Mouse (Mus musculus): ENCODE data around the gene Ano10.
"Not testable (repeated sequence)": the region's sequence is repeated elsewhere in the genome, so short reads cannot be mapped to it uniquely, and the experiment has no call there.

Gene Ano10

DNA sequence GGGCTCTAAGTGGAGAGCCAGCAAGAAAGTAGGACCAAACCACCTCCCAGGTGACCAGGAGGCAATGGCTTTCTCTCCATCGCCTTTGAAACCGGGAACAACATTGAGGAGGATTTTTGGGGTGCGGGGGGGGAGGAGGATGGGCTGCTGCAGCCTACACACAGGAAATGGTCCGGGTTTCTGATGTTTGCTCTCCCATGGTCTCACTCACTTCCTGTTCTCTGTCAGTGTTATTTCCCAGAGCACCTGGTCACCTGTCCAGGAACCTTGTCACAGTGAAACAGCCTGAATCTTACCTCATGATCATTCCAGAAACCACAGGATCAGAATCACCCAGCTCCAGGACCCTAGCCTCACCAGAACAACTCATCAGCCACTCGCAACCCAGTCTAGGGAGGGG lies 100.4 kb downstream of the Ano10 start:
- DNase-seq: no peak

GRCm38 (mm10) chr9:122193361-122193760 lies 100.9 kb downstream of the Ano10 start:
- DNase-seq: no peak

- no peak for DNase-seq
Observed at GRCm38 (mm10) chr9:122188724-122189123, 105.5 kb downstream of the Ano10 start.

DNA sequence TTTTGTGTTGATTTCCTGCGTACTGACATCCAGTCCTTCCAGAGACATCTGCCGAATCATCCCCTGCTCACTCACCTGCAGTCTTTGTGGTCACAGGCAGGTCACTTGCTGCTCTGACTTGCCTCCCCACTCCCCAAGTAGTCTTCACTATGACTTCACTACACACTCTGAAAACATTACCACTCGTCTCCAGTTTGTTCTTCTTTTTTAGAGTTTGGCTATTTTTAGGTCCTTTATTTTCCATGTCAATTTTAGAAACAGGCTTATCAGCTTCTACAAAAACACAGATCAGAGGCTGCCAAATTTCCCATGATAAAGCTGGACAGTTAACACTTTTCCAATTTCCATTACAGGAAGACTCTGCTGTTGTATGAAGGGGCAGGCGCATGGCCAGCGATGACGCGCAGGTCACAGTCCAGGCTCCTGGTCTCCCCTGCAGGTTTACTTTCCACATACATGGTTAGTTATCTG lies 106.7 kb downstream of the Ano10 start:
- DNase-seq: no peak

- no peak for DNase-seq
Observed at GRCm38 (mm10) chr9:122186643-122187226, 107.5 kb downstream of the Ano10 start.

- no peak for DNase-seq
Observed at GRCm38 (mm10) chr9:122185953-122186352, 108.3 kb downstream of the Ano10 start.

GRCm38 (mm10) chr9:122185061-122185460 lies 109.2 kb downstream of the Ano10 start:
- DNase-seq: peak; percentile 73

DNA sequence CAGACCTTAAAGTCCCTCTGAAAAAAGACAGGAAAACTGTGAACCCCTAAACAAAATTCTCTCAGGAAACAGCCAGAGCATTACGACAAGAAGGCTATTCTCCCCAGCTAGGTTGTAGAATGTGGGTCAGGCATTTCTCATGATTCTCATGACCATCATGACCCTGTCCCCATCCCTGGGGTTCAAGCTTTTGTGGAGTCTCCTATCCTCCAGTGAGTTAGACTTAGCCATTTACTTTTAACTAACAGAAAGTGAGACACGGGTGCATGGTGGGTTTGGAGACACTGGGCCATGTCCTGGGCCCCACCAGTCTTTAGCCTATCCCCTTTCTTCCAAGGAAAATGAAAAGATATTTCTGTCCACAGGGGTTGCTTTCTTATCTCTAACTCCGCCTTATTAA lies 109.9 kb downstream of the Ano10 start:
- no peak for DNase-seq

DNA sequence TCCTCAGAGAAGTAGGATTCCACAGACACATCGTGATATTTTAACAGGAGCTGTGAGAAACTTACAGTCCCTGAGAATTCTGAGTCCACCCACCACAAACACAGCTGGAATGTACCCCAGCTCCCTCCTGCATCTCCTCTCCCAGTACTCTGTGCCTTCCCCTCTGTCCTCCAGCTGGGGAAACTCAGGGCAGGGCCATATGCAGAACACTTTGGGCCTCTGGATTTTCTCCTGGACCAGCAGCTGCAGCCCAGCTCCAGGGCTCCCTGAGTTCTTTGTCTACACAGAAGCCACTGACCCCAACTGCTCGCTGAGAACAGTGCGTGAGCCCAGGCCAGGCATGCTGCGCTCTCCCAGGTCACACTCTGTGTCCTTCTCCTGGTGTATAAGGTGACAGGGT lies 111.1 kb downstream of the Ano10 start:
- DNase-seq: no peak

- DNase-seq: no peak
Observed at GRCm38 (mm10) chr9:122180105-122180504, 114.1 kb downstream of the Ano10 start.

- DNase-seq: no peak
Observed at GRCm38 (mm10) chr9:122178427-122178826, 115.8 kb downstream of the Ano10 start.

DNA sequence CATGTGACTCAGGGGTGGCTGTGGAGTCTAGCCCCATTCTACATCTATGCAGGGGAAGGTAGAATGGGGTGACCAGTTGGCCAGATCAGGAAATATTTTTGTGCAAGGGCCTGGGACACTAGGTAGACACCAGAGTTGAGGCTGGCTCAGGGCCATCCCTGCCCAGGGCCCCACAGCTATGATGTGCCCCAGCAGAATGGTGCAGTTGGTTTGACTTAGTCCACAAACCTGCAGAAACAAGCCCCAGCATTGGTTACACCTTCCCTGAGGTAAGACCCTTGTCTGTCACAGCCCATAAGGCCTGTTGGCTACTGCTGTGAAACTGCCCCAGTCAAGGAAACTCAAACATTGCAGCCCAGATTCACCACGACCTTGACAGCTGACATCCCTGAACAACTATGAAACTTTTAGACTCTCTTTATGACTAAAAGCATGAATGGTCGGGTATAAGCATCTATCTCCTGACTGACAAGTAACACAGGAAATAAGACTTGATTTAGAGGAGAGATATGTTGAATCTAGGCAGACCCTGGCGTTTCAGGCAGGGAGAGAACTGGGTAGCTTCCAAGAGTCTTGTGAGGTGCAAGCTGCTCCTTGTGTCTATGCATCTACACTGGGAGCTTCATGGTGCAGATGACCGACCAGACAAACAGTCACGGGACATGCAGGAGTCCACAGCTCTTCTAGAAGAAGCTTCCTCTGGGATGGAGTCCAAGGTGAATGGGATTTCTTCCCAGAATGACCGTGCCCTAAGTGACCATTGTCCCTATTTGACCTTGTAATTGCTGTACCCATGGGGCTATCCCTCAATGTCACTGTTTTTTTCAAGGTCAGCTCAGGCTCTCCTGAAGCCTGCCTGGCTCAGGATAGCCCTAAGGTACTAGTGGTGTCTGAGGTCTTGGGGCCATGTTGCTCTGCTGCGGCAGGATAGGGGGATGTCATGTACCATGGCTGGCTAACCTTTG lies 116.7 kb downstream of the Ano10 start:
- no peak for DNase-seq

DNA sequence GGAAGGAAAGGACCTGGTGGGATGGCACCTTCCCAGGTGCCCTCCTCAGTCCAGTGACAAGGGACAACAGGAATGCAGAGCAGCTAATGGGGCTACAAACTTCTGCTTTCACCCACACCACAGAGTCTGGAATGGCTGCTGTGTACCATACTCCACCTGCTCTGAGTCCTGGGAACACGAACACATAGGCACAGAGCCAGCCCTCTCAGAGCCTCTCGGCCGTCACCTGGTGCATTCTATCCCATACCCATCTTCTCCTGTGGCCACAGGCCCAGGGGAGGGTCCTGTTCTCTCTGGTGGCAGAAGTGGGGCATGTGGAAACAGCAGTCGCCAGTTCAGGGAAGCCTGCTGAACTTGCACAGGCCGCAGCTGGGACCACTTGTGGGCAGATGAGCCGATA lies 119.5 kb downstream of the Ano10 start:
- DNase-seq: no peak

DNA sequence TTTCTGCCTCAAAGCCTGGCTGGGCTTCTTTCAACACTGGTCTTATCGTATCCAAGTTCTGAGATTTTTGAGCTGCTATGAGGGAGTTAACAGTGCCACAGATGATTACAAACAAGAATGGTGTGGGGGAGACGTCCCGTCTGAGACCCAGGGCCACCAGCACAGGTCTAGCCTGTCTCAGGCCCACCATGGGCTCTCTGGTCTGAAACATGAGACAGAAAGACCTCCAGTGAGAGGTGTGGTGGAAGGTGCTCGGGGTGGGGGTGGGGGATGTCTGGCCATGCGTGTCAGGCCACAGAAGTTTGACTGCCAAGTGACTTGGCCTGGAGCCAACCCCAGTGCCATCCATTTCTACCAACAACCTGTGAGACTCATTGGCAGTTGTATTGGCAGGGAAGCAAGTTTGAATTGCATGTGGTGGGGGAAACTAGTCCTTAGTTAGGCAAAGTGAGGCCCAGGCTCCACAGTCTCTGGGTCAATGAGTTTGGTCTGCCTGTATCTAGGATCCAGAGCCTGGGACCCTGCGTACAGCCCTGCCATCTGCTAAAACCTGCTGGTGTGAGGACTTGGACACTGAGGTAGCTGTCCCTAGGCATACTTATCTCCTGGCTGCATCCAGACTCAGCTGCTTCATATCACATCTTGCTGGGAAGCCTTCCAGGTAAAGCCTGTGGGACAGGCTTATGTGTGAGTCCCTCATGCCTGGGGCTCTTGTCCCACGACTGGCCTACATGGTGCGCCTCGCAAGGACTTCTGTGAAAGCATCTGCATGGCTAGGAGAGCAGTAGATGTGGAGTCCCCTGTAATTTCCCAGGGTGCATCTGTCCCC lies 120.6 kb downstream of the Ano10 start:
- no peak for DNase-seq

DNA sequence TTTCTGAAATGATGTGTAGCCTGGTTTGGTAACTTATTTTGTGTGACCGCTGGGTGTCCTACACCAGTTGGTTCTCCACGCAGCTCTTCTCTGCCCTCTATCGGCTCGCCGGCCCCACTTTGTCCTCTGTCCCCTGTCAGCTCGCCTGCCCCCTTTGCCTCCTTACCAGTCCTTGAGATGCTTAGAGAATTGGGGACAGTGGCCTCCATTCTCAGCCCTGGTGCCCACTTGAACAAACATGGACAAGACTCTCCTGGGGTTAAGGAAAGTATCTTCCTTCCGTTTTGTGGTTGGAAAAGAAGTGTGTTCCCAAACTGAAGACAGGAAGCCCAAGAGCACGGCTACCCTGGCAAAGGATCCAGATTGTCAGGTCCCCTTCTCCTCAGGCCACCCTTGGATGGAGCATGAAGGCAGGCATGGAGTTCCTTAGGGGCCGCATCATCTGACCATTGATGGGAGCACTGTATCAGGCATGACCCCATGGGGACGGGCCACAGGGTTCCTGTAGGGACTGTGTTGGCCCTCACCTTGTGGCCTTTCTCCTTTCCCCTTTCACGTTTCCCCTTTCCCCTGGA lies 121.5 kb downstream of the Ano10 start:
- DNase-seq: no peak

DNA sequence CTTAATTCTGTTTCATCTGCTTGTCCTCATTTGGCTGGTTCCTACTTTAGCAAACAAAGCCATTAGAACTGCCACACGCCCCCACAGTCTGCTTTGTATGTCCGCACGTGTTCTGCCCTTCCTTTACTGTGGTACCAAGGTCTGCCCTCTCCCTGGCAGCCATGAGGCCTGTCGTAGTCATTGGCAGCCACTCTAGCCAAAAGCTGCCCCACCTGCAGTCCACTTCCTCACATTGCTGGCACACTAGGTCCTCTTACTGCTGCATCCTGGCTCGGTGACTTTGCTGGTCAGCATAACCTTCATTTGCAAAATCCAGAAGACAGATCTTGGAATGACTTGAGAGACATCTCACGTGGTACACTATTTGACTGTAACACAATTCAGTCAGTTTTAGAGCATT lies 124.3 kb downstream of the Ano10 start:
- no peak for DNase-seq

- DNase-seq: not testable (repeated sequence)
Observed at GRCm38 (mm10) chr9:122167719-122168118, 126.5 kb downstream of the Ano10 start.

DNA sequence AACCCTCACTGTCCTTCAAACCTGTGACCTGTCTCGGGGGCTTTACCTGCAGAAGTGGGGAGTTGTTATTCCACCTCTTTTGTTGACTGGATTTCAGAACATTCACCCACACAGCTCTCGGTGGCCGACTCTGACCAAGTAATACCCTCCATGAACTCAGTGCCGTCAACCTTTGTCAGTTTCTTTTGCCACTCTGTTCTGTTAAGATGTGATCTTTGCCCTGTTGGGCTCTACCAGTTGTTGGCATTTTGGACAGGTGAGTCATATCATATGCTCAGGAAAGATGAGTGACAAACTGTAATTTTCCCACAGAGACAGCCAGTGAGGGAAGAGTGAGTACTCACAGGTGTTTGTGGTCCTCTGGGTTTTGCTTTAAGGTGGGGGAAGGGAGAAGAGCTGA lies 129.7 kb downstream of the Ano10 start:
- no peak for DNase-seq

GRCm38 (mm10) chr9:122157079-122157441 lies 137.2 kb downstream of the Ano10 start:
- peak; percentile 53 for DNase-seq

DNA sequence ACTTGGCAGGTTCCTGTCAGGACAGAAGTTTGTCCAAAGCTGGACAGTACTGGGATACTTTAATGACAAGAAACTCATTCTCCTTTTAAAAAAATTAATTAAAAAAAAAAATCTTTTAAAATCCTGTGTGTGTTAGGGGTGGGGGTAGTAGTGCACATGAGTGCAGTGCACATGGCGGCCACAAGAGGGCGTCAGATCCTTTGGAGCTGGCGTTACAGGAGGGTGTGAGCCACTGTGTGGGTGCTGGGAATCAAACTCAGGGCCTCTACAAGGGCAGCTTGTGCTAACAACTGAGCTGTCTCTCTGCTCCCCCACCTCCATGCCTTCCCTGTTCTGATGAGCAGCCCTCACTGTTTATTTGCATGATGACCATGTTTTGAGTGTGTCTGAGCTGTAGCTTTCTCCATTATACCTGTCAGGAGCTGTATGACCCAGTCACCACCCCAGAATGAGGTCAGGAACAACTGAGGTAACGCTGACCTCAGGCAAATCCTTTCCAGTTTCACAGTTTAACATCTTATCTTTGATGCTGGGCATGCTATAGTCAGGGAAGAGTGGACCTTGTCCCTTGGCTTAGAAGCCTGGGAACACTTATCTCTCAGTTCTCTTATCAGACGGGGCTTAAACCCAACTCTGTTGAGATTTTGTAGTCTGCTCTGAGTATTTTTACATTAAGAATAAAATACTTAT lies 137.7 kb downstream of the Ano10 start:
- no peak for DNase-seq

GRCm38 (mm10) chr9:122155193-122155592 lies 139.0 kb downstream of the Ano10 start:
- DNase-seq: no peak

- no peak for DNase-seq
Observed at GRCm38 (mm10) chr9:122153436-122153835, 140.8 kb downstream of the Ano10 start.

Data from right cerebral cortex, adult 18-20 months (tissue).